Mouse (Mus musculus) v-Abl transformed pro-B cells (cell line): ENCODE data around the gene Efcab2.
"Not testable (repeated sequence)": the region's sequence is repeated elsewhere in the genome, so short reads cannot be mapped to it uniquely, and the experiment has no call there.

ENCODE experiments used
- in situ Hi-C, 2 experiments: fragments of 400-800 bp; cut with MboI; formaldehyde crosslinking; loops; one replicate each; pipeline ENCODE4 v1.15.1; 2025; ENCODE audit not compliant: unreplicated experiment in 2 of 2

The Efcab2 gene

DNA sequence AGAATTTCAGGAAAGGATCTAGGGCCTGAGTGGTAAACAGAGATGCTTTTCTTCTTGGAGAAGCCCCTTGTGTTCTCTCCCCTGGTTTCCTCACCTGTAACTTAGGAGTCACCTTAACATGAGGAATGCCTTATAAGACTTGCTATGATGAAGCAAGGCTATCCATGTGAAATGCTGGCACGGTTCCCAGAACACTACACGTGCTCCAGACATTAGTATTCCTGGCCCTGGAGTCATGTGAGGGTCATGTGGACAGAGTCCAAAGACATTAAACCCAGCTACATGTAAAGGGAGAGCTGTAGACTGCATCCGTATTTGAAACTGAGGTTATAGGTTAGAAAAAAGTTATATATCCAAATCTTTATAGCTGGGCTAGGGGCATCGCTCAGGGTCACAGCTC lies 9.5 kb upstream of the Efcab2 start:
- in situ Hi-C loops = loop anchor here in 1 of 2 experiments (25.0 kb wide), 1 partner anchor 1134 kb away; the partner anchor contains the start of gene Akt3

- in situ Hi-C loops = loop anchor here in 1 of 2 experiments (25.0 kb wide), 1 partner anchor 1138 kb away; the partner anchor contains the start of gene Akt3
Observed at GRCm38 (mm10) chr1:178399879-178400278, 6.0 kb upstream of the Efcab2 start.

DNA sequence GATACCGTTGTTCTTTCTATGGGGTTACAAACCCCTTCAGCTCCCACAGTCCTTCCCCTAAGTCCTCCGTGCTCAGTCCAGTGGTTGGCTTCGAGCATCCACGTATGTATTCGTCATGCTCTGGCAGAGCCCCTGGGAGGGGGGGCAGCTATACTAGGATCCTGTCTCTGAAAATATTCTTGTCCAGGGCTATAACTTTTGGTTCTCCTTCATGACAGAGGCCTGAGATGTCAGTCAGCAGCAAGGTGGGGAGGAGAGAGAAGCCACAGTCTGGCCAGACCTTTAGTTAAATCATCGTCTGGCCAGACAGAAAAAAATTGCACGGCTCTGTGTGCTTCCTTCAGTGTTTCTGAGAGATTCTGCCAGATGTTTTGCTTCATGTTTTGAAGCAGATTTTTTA lies 5.2 kb upstream of the Efcab2 start:
- in situ Hi-C loops = no loop called here

DNA sequence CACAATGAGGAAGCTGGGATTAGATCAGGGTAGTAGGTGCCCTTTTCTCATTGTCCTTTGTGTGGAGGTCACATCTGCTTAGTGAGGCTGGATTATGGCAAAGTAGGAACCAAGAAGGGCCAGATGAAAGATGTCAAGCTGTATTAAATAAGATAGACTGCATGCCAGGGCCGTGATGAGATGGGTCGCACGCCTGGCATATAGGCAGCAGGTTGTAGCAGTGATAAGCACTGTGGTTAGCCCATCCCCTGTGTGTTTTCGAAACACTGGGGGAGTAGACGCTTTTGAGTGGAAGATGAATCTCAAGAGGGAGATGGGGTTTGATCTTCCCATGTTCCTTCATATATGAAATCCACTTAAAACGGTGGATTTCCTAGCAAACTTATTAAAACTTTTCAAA lies 3.9 kb upstream of the Efcab2 start:
- in situ Hi-C loops = no loop called here

DNA sequence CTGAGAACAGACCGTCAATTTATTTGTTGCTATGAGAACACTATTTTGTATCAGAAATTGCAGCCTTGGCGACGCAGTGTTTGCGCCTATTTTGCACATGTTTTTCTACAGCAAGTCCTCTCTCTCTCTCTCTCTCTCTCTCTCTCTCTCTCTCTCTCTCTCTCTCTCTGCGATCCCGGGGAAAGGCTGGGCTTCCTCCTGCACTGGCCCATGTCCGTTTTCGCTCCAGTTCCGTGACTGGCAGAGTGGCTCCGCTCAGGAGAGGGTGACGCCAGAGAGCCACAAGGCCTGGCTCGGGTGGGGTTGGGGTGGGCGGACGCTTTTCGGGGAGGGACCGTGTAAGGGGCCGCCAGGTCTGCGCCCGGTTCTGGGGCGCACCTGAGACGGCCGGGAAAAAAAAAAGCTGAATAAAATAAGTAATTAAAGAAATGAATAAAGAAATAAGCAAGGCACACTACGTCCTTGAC lies 407 bp upstream of the Efcab2 start:
- in situ Hi-C loops = loop anchor here (5.0 kb wide), 4 partner anchors 38 to 88 kb away; partner anchors contain the start of genes Cox20 (in 1 of the 2) and Hnrnpu (in 1 of the 2)

- in situ Hi-C loops = loop anchor here (5.0 kb wide), 4 partner anchors 40 to 90 kb away; partner anchors contain the start of genes Cox20 (in 1 of the 2) and Hnrnpu (in 1 of the 2)
Observed at GRCm38 (mm10) chr1:178406765-178407645, 1.1 kb downstream of the Efcab2 start.

GRCm38 (mm10) chr1:178407651-178408050 lies 1.8 kb downstream of the Efcab2 start:
- in situ Hi-C loops = loop anchor here (5.0 kb wide), 4 partner anchors 40 to 90 kb away; partner anchors contain the start of genes Cox20 (in 1 of the 2) and Hnrnpu (in 1 of the 2)

DNA sequence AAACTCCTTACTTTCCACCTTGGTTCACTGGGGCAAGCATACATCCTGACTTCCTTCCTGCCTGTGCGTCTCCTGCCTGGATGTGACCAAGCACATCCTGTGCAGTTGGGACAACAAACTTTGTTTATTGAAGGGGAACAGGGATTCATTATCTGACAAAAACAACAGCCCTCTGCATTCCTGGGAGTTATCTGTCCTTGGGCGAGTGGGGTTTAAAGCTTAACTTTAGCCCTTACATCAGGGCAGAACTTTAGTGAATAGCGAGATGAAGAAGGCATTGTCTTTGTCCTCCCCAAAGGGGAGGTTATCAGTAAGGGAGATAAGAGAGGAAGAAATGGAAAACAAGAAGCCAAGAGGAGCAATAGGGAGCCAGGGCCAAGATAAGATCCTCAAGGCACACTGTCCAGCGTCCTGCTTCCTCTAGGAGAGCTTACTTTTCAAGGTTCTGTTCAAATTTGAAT lies 3.0 kb downstream of the Efcab2 start:
- in situ Hi-C loops = loop anchor here (5.0 kb wide), 4 partner anchors 38 to 92 kb away; partner anchors contain the start of genes Cox20 (in 1 of the 2) and Hnrnpu (in 1 of the 2)

DNA sequence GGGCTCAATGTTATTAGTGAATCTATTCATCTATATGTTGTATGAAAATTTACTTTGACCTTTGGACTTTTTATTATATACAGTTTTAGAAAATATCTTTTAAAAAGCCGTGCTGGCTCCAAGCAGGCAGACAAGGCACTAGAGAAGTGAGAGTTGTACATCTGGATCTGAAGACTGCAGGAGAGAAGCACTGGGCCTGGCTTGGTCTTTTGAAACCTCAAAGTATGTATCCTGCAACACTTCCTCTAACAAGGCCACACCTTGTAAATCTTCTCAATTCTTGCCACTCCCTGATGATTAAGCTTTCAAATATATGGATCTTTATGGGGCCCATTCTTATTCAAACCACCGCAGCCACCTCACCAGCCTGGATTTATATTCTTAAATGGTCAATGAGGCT lies 7.5 kb downstream of the Efcab2 start:
- in situ Hi-C loops = not testable (repeated sequence)

GRCm38 (mm10) chr1:178419608-178420007 lies 13.7 kb downstream of the Efcab2 start:
- in situ Hi-C loops = no loop called here

GRCm38 (mm10) chr1:178423662-178424061 lies 17.8 kb downstream of the Efcab2 start:
- in situ Hi-C loops = no loop called here

- in situ Hi-C loops = no loop called here
Observed at GRCm38 (mm10) chr1:178431619-178432444, 25.9 kb downstream of the Efcab2 start.

GRCm38 (mm10) chr1:178433619-178434018 lies 27.7 kb downstream of the Efcab2 start:
- in situ Hi-C loops = no loop called here

DNA sequence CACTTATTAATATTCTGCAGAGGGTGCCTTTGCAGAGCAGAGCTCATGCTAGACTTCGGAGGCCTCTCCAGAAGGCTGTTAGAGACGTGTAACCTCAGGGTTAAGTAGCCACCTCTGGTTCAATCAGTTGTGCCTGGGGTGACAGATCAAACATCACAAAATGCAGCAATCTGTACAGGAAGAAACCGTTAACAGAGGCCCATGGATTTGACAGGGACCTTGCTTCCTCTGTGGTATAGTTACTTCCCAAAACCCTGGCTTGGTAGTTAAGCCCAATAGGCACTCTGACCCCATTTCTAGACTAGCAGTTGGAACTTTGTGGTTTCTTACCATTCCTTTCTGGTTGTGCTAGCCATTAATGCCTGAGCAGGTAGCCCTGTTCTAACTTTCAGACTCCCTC lies 38.5 kb downstream of the Efcab2 start:
- in situ Hi-C loops = loop anchor here in 1 of 2 experiments (10.0 kb wide), 1 partner anchor 70 kb away; no protein-coding TSS in a partner anchor

GRCm38 (mm10) chr1:178447036-178447435 lies 41.2 kb downstream of the Efcab2 start:
- in situ Hi-C loops = loop anchor here (5.0 to 10.0 kb wide), 2 partner anchors 40 to 72 kb away; partner anchors contain the start of gene Efcab2 (in 1 of the 2)

GRCm38 (mm10) chr1:178448271-178448744 lies 42.4 kb downstream of the Efcab2 start:
- in situ Hi-C loops = loop anchor here (5.0 to 10.0 kb wide), 2 partner anchors 41 to 74 kb away; partner anchors contain the start of gene Efcab2 (in 1 of the 2)

DNA sequence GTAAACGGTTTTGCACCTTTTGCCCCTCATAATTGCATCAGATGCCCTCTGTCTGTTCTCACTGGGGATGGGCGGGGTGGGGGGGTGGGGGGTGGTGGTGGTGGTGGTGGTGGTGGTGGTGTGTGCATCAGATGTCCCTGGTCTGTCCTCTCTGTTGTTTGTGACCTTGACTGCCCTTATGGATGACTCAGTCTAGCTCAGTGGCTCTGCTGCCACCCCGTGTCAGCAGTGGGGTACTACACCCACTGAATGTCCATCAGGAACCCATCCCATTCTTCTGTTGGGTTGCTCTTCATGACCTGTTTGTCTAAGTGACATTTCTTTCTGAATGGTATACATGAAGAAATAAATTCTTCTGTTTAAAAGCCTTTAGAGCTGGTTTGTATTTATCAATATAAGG lies 43.3 kb downstream of the Efcab2 start:
- in situ Hi-C loops = loop anchor here (5.0 to 10.0 kb wide), 2 partner anchors 42 to 74 kb away; partner anchors contain the start of gene Efcab2 (in 1 of the 2)

DNA sequence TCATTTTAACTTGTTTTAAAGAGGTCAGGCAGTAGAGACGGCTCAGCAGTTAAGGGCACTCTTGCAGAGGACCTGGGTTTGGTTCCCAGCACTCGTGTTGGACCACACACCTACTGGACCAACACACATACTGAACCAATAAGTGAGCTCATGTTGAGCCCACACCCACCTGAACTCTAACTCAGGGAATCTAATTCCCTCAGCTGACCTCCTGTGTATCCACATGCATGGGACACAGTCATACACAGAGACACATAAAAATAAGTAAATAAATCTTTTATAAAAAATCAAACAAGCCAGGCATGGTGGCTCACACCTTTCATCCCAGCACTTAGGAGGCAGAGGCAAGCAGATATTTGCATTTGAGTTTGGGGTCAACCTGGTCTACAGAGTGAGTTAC lies 44.0 kb downstream of the Efcab2 start:
- in situ Hi-C loops = loop anchor here (5.0 to 25.0 kb wide), 3 partner anchors 43 to 638 kb away; partner anchors contain the start of gene Efcab2 (in 1 of the 2)

GRCm38 (mm10) chr1:178454125-178454524 lies 48.2 kb downstream of the Efcab2 start:
- in situ Hi-C loops = loop anchor here (25.0 kb wide), 1 partner anchor 642 kb away; no protein-coding TSS in a partner anchor

GRCm38 (mm10) chr1:178455120-178455519 lies 49.2 kb downstream of the Efcab2 start:
- in situ Hi-C loops = loop anchor here (25.0 kb wide), 1 partner anchor 643 kb away; no protein-coding TSS in a partner anchor
